Mouse (Mus musculus): ENCODE measurements around the gene Apba1.

Gene Apba1

GRCm38 (mm10) chr19:23941422-23941949, 182.8 kb downstream of the Apba1 start:
- WGBS = 63% methylated on average over 12 of the region's 12 CpGs

DNA sequence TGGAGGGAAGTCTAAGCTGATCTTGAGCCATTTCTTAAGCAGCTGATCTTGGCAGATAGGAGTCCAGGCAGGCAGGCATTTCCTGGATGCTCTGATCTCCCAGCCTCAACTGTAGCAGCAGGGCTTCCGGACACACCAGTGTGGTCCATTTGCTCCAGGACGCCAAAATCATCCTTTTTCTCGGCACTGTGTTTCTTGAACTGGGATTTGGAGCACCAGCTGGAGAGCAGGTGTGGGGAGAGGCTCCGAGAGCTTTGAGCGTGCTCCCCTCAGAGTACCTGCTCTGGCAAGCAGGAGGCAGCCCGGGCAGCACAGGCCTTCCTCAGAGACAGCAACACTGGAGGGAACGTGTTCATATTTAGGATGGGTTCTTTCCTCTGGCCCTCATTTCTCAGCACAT, 184.2 kb downstream of the Apba1 start:
- 85% methylated on average over 7 of the region's 7 CpGs for WGBS

DNA sequence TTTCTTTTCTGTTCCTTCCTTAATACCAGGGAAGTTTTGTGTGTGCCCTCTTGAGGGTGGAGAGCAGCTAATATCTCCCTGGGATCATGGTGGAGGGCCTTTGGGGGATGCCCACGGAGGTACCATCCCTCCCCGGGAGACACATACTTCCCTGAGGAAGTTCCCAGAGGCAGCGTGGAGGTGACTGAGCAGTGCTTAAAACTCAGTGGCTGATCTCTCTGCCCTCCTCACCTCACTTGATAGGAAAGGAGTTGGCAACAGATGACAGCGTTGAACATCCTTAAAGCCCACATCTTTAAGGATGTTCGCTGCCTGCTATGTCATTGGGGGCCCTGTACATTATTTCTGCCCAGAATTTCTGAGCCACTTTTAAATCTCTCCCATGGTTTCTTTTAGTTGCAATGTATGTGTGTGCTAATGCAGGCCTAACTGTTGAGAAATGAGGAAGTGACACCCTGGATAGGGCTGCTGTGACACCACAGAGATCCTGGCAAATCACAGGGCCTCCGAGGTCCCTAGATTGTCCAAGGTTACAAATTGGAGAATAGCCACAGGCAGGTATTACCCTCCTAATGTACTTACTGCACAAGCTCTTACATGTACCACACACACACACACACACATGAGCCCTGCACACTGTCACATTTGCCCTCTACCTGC, 187.5 kb downstream of the Apba1 start:
- 84% methylated on average over 6 of the region's 6 CpGs for WGBS

- WGBS = 82% methylated on average over 4 of the region's 4 CpGs
Measured at GRCm38 (mm10) chr19:23946751-23947150, 188.1 kb downstream of the Apba1 start.

GRCm38 (mm10) chr19:23947871-23948270, 189.2 kb downstream of the Apba1 start:
- 56% methylated on average over 4 of the region's 4 CpGs for WGBS

DNA sequence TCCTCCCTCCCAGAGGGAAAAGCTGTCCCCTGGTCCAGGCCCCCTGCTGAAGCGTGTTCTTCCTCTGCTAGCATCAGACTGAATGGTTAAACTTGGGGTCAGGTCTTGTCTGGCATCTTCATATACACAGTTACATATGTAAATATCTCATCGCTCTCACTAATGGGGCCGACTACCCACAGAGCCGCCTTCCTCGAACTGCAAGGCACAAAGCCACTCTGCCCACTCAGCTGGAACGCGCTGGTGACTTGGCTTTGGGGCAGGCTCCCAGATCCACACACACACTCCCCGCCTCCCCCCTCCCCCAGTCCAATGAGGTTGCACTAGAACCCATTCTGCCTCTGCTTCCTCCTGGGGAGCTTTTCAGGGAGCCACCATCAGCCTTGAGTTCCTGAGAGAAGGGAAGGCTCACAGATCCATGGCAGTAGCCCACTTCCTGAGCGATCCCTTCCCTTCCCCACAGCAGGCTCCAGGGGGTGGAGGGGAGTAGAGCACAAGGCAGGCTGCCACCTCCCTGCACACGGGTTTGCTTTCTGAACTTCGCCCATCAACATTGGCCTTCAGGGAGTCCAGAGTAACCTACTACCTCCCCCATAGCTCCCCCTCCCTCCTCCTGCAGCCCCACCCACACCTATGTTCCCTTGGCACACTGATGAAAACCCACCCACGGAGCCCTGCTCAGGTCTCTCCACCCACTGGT, 189.8 kb downstream of the Apba1 start:
- 41% methylated on average over 12 of the region's 12 CpGs for WGBS

DNA sequence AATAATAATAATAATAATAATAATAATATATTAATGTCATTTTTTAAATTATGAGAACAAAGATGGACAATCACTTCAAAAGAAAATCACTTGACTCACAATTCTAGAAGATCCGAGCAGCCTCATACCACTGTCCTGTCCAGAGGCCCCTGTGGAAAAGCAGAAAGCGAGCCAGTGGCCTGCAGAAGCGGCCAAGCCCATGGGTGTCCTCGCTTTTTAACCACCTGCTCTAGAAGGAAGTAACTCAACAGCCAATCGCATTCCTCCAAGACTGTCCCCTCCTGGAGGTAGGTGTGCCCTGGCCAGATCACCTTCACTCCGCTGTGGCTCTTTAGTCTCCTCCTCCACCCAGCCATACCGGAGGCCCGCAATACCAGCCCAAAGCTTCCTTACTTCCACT, 196.8 kb downstream of the Apba1 start:
- WGBS = 96% methylated on average over 8 of the region's 8 CpGs

- WGBS = 76% methylated on average over 17 of the region's 17 CpGs
Measured at GRCm38 (mm10) chr19:23956299-23956975, 197.8 kb downstream of the Apba1 start.

DNA sequence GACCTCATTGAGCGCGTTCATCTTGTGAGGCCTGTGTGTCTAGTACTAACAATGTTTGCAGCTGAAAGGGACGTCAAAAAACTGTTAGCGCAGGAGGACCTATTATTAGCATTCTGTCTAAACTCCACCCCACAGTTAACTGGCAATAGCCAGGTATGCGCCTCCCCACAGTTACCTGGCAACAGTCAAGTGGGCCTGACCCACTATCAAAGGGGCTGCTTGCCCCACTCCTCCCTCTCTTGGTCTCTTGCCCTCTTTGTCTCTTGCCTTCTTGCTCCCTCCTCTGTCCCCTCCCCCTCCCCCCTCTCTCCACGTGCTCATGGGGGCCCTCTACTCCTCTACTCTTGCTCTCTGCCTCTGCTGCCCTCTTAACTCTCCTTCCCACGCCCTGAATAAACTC, 198.9 kb downstream of the Apba1 start:
- 83% methylated on average over 7 of the region's 7 CpGs for WGBS

DNA sequence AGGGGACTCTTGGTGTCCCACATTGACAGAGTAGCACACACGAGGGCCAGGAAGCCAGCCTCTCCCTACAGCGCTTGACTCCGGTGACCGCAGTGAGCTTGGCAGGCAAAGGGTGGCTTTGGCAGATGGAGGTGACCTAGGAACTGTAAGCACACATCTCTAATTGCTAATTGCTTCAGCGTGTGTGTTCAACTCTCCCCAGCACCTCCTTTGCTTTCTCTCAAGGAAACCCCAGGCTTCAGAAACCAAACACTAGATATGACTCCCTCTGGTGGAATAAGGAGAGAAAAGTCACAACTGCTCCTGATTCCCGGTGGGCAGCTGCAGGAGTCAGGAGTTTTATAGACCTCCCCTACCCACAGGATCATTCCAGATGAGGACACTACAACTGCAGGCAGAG, 200.2 kb downstream of the Apba1 start:
- 46% methylated on average over 6 of the region's 6 CpGs for WGBS

DNA sequence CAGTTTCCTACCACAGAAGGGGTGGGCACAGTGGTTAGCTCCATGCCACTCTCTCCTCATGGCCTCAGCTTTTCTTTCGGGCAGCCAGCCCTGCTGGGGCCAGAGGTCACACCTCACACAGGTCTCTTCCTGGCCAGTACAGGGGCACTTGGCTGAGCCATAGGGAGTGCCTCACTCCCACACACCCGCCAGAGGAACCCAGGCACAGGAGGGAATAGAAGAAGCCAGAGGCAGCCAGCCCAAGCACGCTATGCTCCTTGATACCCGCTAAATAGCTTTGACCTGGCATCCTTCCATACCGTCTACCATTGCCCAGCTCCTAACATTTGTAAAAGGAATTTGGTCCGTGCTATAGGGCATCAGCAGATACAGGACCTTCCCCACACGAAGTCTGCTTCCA, 201.2 kb downstream of the Apba1 start:
- 62% methylated on average over 7 of the region's 7 CpGs for WGBS

GRCm38 (mm10) chr19:23960275-23960674, 201.6 kb downstream of the Apba1 start:
- 58% methylated on average over 3 of the region's 3 CpGs for WGBS

GRCm38 (mm10) chr19:23960831-23961447, 202.3 kb downstream of the Apba1 start:
- WGBS = 68% methylated on average over 6 of the region's 6 CpGs

DNA sequence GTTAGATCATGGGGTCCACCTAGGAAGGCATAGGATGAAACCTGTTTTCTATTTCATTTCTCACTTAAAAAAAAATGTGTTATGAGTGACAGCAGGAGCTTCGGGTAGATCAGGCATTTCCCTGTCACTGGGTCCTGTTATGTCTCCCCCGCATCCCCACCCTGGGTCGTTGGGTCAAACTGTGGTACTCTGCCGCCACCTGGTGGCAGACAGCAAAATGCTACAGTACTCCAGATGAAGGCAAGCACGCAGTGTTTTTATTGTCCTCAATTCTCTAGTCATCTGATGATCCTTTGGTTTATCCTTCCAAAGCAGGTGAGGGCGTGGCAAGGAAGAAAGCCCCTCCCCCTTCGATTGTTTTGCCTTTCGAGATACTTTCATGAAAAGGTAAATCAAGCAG, 202.8 kb downstream of the Apba1 start:
- WGBS = 3% methylated on average over 8 of the region's 8 CpGs

DNA sequence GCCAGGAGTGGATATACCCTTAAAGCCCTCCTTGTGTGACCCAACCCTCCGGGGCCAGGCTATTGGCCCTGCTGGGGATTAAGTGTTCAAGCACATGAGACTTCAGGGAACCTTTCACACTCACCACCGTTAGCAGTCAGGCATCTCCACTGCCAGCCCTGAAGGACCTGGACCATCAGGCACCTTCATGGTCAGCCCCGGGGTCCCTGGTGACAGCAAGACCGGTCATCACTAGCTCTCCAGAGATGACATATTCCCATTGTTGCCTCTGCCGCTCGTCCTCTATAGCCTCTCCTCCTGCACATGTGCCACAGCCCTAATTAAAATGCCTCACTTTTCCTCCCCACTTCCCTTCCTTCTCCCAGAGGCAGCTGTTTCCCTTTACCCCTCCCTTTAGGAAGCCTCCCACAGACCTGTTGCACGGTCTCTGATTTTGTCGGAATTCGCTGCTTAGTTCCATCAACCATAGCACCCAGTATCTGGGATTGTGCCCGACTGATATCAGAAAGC, 205.8 kb downstream of the Apba1 start:
- WGBS = 71% methylated on average over 10 of the region's 10 CpGs

- WGBS = 92% methylated on average over 9 of the region's 9 CpGs
Measured at GRCm38 (mm10) chr19:23966376-23966775, 207.7 kb downstream of the Apba1 start.

GRCm38 (mm10) chr19:23967156-23967555, 208.5 kb downstream of the Apba1 start:
- 15% methylated on average over 2 of the region's 2 CpGs for WGBS

- 83% methylated on average over 5 of the region's 5 CpGs for WGBS
Measured at GRCm38 (mm10) chr19:23968125-23968861, 209.6 kb downstream of the Apba1 start.

DNA sequence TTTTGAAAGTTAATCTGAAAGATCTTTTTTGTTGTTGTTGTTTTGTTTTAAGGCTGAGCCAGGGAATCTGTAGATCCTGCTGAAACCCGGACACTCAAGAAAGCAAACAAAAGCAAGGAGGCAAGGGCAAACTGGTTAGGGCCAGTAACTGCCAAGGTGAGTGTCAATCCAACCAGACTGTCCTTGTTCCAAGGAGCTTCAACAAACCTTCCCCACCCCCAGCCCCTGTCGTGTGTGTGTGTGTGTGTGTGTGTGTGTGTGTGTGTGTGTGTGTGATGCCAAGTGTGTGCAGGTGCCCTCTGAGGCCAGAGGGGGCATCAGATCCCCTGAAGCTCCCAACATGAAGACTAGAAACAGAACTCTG, 210.2 kb downstream of the Apba1 start:
- 90% methylated on average over 2 of the region's 2 CpGs for WGBS

GRCm38 (mm10) chr19:23970374-23970773, 211.7 kb downstream of the Apba1 start:
- 84% methylated on average over 3 of the region's 3 CpGs for WGBS

DNA sequence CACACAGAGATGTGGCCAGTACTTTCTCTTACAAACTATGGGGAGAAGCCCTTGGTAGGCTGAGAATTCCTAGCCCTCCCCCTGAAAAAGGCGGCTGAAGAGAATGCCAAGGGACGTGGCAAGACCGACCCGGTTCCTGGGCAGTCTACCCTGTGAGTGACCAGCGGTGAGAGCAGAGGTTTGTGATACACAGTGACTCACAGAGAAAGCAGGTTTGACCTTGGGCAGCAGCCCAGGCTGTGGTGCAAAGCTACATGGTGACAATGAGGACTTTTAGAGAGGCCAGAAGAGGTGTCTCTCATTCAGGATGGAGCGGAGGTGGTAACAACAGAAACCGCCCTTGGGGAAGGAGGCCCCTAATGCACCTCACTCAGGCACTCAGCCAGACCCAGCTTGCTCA, 212.7 kb downstream of the Apba1 start:
- WGBS = 89% methylated on average over 7 of the region's 7 CpGs
